Mouse (Mus musculus): ENCODE measurements around the gene Nhlrc2.

- TF ChIP-seq E2F4 (IDR thresholded peaks at IDR 0.05; ENCODE audit: insufficient read depth): no peak
- TF ChIP-seq POLR2A (IDR thresholded peaks at IDR 0.05; ENCODE audit: insufficient read length, low read depth): no peak
- no peak for TF ChIP-seq MYOG (IDR thresholded peaks at IDR 0.05; ENCODE audit: control insufficient read depth in 1 of 3, insufficient read depth in 1 of 3, insufficient read length in 2 of 3, low read depth in 2 of 3)
- TF ChIP-seq MAX (IDR thresholded peaks at IDR 0.05; ENCODE audit: low read depth): no peak
These were observed 44.4 kb downstream of the Nhlrc2 start for GRCm38 (mm10) chr19:56592472-56592871.
